Mouse (Mus musculus) gastrocnemius, adult 2 months (tissue): ENCODE measurements around the gene Olfr735. TPM values are rescaled to one million over a fixed set of nuclear protein-coding genes. Genes with fewer than 3 reads are reported as not detected.

ENCODE experiments used
- DNase-seq: peaks from one replicate; pipeline ENCODE4 v3.0.0; 2022
- H3K27ac ChIP-seq: fragments of 200-600 bp; 2 replicates; pipeline ENCODE4 v1.8.1; 2022; ENCODE audit warnings: mild to moderate bottlenecking
- H3K4me3 ChIP-seq: fragments of 200-600 bp; 2 replicates; pipeline ENCODE4 v1.8.1; 2022; ENCODE audit warnings: mild to moderate bottlenecking, moderate library complexity
- CTCF ChIP-seq: fragments of 200-600 bp; IDR thresholded peaks from 2 replicates; pipeline ENCODE4 v1.8.1; 2022; ENCODE audit warnings: antibody characterized with exemption, mild to moderate bottlenecking, moderate library complexity
- intact Hi-C: fragments of 180-260 bp; cut with DNase I; formaldehyde crosslinking; loops from one replicate; pipeline ENCODE4 v1.15.1; 2025
- long read RNA-seq, 2 experiments: library from polyadenylated mRNA; stranded (forward); transcript quantifications; one replicate each; pipeline ENCODE4 v2.0.0; 2021
- total RNA-seq, 2 experiments: library from RNA; stranded (reverse); gene quantifications; 2 replicates each; pipeline ENCODE4 v1.2.3; 2021

The Olfr735 gene
- not detected for total RNA-seq
- long read RNA-seq, experiment 1: 0 reads
- long read RNA-seq, experiment 2: 0 reads

- TF ChIP-seq CTCF: no peak
- H3K27ac ChIP-seq: no peak within 1 kb of the TSS
Measured at GRCm38 (mm10) chr14:50348796-50349195, at the start of gene Olfr735. Gene Olfr735 (minus strand): TSS chr14:50348872.

DNA sequence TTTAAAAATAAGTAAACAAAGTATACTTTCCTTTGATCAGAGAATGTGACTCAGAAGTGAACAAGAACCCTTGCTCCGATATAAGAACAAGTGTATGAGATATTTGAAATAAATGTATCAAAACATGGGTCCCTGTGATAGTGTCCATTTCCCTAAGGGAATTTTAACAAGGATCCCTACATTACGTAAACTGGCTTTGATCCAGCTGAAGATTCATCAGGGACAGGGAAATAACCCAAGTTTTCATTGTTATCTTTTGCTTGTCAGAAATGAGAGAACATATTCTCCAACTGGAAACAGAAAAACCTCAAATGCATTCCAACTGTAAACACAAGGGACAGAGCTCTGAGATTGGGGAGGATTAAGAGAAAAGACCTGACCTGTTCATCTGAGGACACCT is 32.2 kb upstream of the Olfr735 start, which contains the start of gene Olfr736:
Gene Olfr736 (plus strand): TSS at position 301 of the 400 bp plus-strand sequence.
- no peak for DNase-seq
- no peak within 1 kb of the TSS for H3K4me3 ChIP-seq
- intact Hi-C loops: no loop called here
- TF ChIP-seq CTCF: no peak
- H3K27ac ChIP-seq: no peak within 1 kb of the TSS

More at GRCm38 (mm10) chr14:50348796-50349195, at the start of gene Olfr735:
- H3K4me3 ChIP-seq: no peak within 1 kb of the TSS
- DNase-seq: no peak
- intact Hi-C loops: no loop called here

GRCm38 (mm10) chr14:50363561-50363960 is 14.9 kb upstream of the Olfr735 start:
- H3K4me3 ChIP-seq: no peak overlapping the region
- H3K27ac ChIP-seq: no peak overlapping the region
- intact Hi-C loops: no loop called here
- DNase-seq: no peak
- no peak for TF ChIP-seq CTCF

DNA sequence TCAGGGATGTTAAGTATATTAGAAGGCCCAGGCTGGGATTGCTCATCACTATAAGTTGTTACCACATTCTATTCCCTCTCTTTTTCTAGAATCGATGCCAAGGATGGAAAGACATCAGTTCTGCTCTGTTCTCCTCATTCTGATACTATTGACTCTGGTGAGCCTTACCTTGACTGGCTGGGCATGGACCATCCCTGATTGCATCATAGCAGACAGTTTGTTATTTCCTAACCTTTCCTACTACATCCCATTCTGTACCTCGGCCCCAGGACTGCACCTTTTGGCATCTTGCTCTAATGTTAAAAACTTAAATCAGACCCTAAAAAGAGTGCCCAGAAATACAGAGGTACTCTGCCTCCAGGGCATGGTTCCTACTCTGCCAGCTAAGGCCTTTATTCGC is 11.8 kb upstream of the Olfr735 start:
- no peak overlapping the region for H3K27ac ChIP-seq
- intact Hi-C loops: no loop called here
- no peak for TF ChIP-seq CTCF
- DNase-seq: no peak
- H3K4me3 ChIP-seq: no peak overlapping the region

DNA sequence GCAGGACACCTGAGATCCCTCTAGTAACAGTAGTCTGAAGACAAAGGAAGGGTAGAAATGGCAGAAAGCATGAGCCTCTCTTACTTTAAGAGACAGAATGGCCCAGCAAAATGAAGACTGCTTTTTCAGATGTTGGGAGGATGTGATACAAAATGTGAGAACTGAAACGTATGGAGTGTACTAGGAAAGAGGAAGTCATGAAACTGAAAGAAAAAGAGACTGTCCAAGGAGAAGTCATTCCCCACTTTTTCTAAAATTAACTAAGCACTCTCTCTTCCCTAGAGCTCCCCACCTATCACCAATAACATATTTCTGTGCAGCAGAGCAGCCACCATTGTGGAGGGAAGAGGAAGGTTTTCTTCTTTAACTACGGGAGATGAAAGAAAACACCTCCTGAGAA is 8.9 kb upstream of the Olfr735 start, which contains the start of gene Tlr11:
Gene Tlr11 (plus strand): TSS at position 322 of the 400 bp plus-strand sequence.
- TF ChIP-seq CTCF: no peak
- intact Hi-C loops: no loop called here
- no peak within 1 kb of the TSS for H3K27ac ChIP-seq

GRCm38 (mm10) chr14:50356725-50357124 is 8.1 kb upstream of the Olfr735 start:
- H3K4me3 ChIP-seq: no peak overlapping the region
- H3K27ac ChIP-seq: no peak overlapping the region
- intact Hi-C loops: no loop called here
- no peak for DNase-seq
- TF ChIP-seq CTCF: no peak

More for the DNA sequence above, 8.9 kb upstream of the Olfr735 start, which contains the start of gene Tlr11:
- H3K4me3 ChIP-seq: no peak within 1 kb of the TSS
- DNase-seq: no peak

DNA sequence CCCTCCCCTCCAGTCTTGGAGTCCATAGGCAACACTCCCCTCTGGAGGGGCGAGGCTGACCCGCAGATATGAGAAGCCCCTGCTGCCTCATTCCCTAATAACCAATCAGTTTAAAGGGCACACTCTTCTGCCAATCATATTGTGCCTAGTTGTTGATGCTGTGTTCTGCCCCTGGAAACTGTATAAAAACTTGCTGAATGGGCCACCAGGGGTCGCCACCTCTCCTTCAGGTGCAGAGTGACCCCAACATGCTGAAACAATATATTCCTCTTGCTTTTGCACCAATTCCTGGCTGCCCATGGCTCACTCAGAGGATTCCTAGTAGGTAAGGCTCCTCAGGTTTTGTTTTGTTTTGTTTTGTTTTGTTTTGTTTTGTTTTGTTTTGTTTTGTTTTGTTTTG is 3.8 kb upstream of the Olfr735 start:
- peak; percentile 36; the same call in 1 of the 2 replicates for TF ChIP-seq CTCF
- no peak for DNase-seq
- Histone ChIP-seq H3K4me3 (no peak overlapping the region), H3K27ac (no peak overlapping the region)
- intact Hi-C loops: no loop called here

DNA sequence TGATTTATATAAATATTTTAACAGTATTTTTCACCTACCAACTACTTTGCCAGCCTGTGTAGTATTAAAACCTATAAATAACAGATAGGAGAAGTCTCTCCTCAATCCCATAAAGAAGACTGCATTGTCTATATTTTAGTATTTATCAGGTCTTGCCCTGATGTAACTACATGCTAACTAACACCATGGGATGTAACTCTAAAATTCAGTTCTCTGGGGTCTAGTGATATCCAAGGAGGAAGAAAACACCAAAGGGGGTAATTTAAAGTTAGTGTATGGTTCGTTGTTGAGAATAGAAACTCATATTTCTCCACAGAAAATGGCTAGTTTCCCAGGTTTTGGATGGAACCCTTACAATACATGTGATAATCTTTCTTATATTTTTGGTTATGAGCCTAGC is 22.0 kb downstream of the Olfr735 start, which contains the start of gene Olfr734:
Gene Olfr734 (minus strand): TSS at position 101 of the 400 bp plus-strand sequence.
- intact Hi-C loops: no loop called here
- Histone ChIP-seq H3K4me3 (no peak within 1 kb of the TSS), H3K27ac (no peak within 1 kb of the TSS)
- TF ChIP-seq CTCF: no peak
- DNase-seq: no peak

GRCm38 (mm10) chr14:50301422-50301821 is 47.2 kb downstream of the Olfr735 start, which contains the start of gene Olfr733:
Gene Olfr733 (minus strand): TSS chr14:50301522.
- TF ChIP-seq CTCF: no peak
- Histone ChIP-seq H3K4me3 (no peak within 1 kb of the TSS), H3K27ac (no peak within 1 kb of the TSS)
- intact Hi-C loops: no loop called here
- DNase-seq: no peak

Other genes starting within 250 kb of the Olfr735 start
- not detected for gene Olfr727, start 225.7 kb downstream of the Olfr735 start, total RNA-seq
- not detected for gene Olfr728, start 206.2 kb downstream of the Olfr735 start, total RNA-seq
- gene Olfr729, start 196.0 kb downstream of the Olfr735 start, total RNA-seq: not detected
- gene Olfr730, start 160.7 kb downstream of the Olfr735 start, total RNA-seq: not detected
- gene Olfr731, start 107.0 kb downstream of the Olfr735 start, total RNA-seq: not detected
- not detected for gene Olfr732, start 64.7 kb downstream of the Olfr735 start, total RNA-seq
- not detected for gene Olfr733, start 47.4 kb downstream of the Olfr735 start, total RNA-seq
- not detected for gene Olfr734, start 22.1 kb downstream of the Olfr735 start, total RNA-seq
- not detected for gene Tlr11, start 9.0 kb upstream of the Olfr735 start, total RNA-seq
- not detected for gene Olfr736, start 32.3 kb upstream of the Olfr735 start, total RNA-seq
- not detected for gene Olfr738, start 58.7 kb upstream of the Olfr735 start, total RNA-seq
- gene Olfr739, start 69.8 kb upstream of the Olfr735 start, total RNA-seq: not detected
- gene Olfr740, start 96.7 kb upstream of the Olfr735 start, total RNA-seq: not detected
- not detected for gene Olfr741, start 123.9 kb upstream of the Olfr735 start, total RNA-seq
- gene Olfr742, start 154.7 kb upstream of the Olfr735 start, total RNA-seq: not detected
- not detected for gene Olfr743, start 173.0 kb upstream of the Olfr735 start, total RNA-seq